Mouse (Mus musculus): ENCODE results near the gene Olfr92. TPM values are rescaled to one million over a fixed set of nuclear protein-coding genes. Genes with fewer than 3 reads are reported as not detected.

Gene Olfr92
- polyA plus RNA-seq, 1 experiment = not detected

DNA sequence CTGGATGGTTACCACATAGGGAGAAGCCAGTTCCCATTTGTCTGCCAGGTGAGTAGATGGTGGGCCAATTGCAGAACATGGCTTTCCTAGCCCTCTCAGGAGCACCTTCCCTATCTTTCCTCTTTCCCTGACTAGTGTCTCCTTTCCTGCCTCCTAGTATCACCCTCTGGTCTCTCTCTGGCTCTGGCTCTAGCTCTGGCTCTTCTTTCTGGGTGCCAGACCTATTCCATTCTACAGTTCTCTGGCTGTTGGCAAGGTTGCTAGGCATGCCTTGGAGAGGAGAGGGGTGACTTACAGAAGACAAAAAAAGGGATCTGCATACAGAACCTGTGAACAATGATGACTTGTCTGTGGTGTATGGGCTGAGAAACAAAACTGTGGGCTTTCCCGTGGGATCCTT lies 52.0 kb downstream of the Olfr92 start:
- peaks cover 40% of the 10 kb centered on the region for H3K4me1 ChIP-seq (ENCODE audit: control insufficient read depth, insufficient read depth, low read length)
- WGBS = 24% methylated on average over 1 of the region's 1 CpGs
- H3K27ac ChIP-seq (ENCODE audit: insufficient read depth, low read depth, low read length) = peak overlapping the region; percentile 17; the same call in 1 of the 2 replicates
- TF ChIP-seq POLR2A (IDR thresholded peaks at IDR 0.05; ENCODE audit: insufficient read depth, low read depth, low read length) = no peak
- no peak overlapping the region for H3K4me3 ChIP-seq (ENCODE audit: insufficient read depth, low read depth, low read length)

DNA sequence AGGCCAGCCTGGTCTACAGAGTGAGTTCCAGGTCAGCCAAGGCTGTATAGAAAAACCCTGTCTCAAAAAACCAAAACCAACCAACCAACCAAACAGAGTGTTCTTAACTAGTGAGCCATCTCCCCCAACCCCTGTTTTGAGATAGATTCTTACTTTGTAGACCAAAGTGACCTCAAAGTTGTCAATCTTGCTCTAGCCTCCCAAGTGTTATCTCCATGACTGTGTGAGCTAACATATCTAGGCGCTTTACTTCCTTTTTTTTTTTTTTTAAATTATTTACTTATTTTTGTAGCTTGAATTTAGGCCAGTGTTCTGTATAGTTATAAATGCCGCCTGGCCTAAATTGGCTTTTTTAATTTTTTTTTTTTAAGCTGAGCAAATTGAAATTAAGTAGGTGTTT lies 53.9 kb downstream of the Olfr92 start:
- WGBS = 97% methylated on average over 2 of the region's 2 CpGs

DNA sequence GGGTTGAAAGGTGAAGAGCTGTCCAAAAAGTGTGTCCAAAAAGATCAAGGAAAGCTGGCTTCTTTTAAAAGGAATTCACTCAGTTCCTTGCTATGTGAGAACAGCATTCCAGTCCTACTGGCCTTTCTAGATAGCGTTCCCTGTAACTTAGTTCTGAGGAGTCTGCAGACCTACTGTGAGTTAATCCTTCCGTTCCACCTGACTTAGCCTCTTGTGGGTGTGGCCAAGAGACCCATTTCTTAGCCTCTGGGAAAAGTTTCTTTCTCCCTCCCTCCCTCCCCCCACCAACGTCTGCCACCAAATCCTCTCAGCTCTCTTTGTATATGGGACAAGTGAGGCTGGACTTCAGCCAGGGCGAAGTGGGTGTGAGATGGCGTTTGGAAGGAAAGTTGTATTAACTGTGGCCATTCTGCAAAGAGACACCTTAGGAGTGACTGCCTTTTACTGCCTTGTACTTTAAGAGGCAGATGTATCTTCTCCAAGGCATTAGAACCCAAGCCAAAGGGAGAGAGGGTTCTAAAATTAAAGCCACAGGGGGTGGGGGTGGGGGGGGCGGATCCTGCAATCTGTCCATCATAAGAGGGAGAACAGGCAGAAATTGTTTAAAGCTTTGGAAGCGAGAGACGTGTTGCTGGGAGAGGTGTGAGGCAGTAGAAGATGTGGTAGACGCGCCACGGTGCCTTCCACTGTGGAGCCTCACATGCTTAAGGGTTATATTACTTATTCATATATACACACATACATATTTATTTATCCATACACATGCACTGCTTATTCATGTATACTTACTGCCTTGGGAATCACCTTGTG lies 56.0 kb downstream of the Olfr92 start:
- H3K27ac ChIP-seq (ENCODE audit: insufficient read depth, low read depth, low read length) = no peak overlapping the region
- WGBS = 52% methylated on average over 11 of the region's 11 CpGs
- peaks cover 27% of the 10 kb centered on the region for H3K4me1 ChIP-seq (ENCODE audit: control insufficient read depth, insufficient read depth, low read length)
- TF ChIP-seq CTCF (IDR thresholded peaks at IDR 0.05; ENCODE audit: insufficient read depth, low read depth, low read length) = no peak
- no peak for TF ChIP-seq POLR2A (IDR thresholded peaks at IDR 0.05; ENCODE audit: insufficient read depth, low read depth, low read length)
- no peak overlapping the region for H3K4me3 ChIP-seq (ENCODE audit: insufficient read depth, low read depth, low read length)

More for the DNA sequence above, 53.9 kb downstream of the Olfr92 start:
- H3K4me1 ChIP-seq (ENCODE audit: control insufficient read depth, insufficient read depth, low read length) = peaks cover 38% of the 10 kb centered on the region
- H3K27ac ChIP-seq (ENCODE audit: insufficient read depth, low read depth, low read length) = no peak overlapping the region
- no peak overlapping the region for H3K4me3 ChIP-seq (ENCODE audit: insufficient read depth, low read depth, low read length)
- no peak for TF ChIP-seq POLR2A (IDR thresholded peaks at IDR 0.05; ENCODE audit: insufficient read depth, low read depth, low read length)
- TF ChIP-seq CTCF (IDR thresholded peaks at IDR 0.05; ENCODE audit: insufficient read depth, low read depth, low read length) = no peak

DNA sequence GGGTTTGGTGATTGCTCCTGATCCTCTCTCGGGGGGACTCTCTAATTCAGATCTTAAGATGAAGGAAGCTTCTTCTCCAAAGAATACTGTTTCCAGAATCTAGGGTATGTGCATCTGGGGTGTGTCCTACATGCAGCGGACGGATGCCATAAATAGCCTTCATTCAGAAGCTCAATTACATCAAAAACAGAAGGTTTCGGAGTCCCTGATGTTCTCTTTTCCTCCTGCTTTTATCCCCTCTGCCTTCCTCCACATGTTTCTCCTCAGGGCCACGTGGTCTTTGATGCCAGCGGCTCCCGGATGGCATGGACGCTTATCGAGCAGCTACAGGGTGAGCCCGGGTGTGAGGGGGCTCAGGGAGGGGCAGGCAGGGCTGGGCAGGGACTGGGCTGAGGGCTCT lies 56.8 kb downstream of the Olfr92 start:
- TF ChIP-seq CTCF (IDR thresholded peaks at IDR 0.05; ENCODE audit: insufficient read depth, low read depth, low read length) (no peak), POLR2A (IDR thresholded peaks at IDR 0.05; ENCODE audit: insufficient read depth, low read depth, low read length) (no peak)
- Histone ChIP-seq H3K4me3 (ENCODE audit: insufficient read depth, low read depth, low read length) (no peak overlapping the region), H3K27ac (ENCODE audit: insufficient read depth, low read depth, low read length) (peak overlapping the region; percentile 83), H3K4me1 (ENCODE audit: control insufficient read depth, insufficient read depth, low read length) (peaks cover 22% of the 10 kb centered on the region)
- WGBS = 35% methylated on average over 10 of the region's 10 CpGs

DNA sequence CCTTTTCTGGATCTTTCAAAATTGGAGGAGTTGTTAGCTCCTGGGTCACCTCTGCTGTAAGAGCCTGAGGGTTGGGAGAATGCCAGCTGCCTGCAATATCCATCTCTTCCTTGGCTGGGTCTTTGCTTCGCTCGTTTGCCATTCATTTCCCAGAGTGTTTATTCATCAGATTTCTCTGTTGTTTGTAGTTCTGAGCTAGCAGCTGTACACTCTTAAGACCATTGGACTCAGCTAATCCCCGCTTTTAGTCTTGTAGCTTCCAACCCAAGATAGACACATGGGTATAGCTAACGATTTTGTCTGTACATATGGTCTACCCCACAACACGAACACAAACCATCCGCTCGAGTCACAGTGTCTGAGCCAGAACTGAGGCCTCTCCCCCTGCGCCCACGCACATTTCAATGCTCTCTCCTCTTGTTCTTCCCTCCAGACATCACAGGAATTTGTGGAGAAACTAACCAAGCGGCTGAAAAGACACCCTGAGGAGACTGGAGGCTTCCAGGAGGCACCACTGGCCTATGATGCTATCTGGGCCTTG lies 57.7 kb downstream of the Olfr92 start:
- 33% methylated on average over 10 of the region's 10 CpGs for WGBS
- no peak for TF ChIP-seq POLR2A (IDR thresholded peaks at IDR 0.05; ENCODE audit: insufficient read depth, low read depth, low read length)
- no peak overlapping the region; the same call in 1 of the 2 replicates for H3K4me3 ChIP-seq (ENCODE audit: insufficient read depth, low read depth, low read length)
- H3K4me1 ChIP-seq (ENCODE audit: control insufficient read depth, insufficient read depth, low read length) = peaks cover 15% of the 10 kb centered on the region
- peak overlapping the region; percentile 83 for H3K27ac ChIP-seq (ENCODE audit: insufficient read depth, low read depth, low read length)

DNA sequence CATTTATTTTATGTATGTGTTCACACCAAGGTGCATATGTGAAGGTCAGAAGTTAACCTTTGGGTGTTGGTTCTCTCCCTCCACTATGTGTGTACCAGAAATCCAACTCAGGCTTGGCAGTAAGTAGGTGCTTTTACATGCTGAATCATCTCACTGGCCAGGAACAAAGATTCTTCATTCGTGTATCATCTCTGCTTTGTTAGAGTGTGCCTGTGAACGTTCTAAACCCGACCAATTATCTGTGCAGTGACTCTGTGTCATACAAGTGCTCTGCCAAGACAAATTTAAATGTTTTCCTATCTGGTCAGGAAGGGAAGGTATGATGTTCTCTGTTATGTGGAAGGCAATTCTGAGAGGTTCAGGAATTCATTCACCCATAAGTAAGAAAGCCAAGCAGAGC lies 58.5 kb downstream of the Olfr92 start:
- Histone ChIP-seq H3K4me1 (ENCODE audit: control insufficient read depth, insufficient read depth, low read length) (peaks cover 14% of the 10 kb centered on the region), H3K4me3 (ENCODE audit: insufficient read depth, low read depth, low read length) (no peak overlapping the region), H3K27ac (ENCODE audit: insufficient read depth, low read depth, low read length) (peak overlapping the region; percentile 83; the same call in 1 of the 2 replicates)
- TF ChIP-seq CTCF (IDR thresholded peaks at IDR 0.05; ENCODE audit: insufficient read depth, low read depth, low read length) (no peak), POLR2A (IDR thresholded peaks at IDR 0.05; ENCODE audit: insufficient read depth, low read depth, low read length) (no peak)
- WGBS = 22% methylated on average over 3 of the region's 3 CpGs

Other genes with a start within 250 kb of the Olfr92 start
- not detected in 2 replicates for gene Trim40, start 230.0 kb downstream of the Olfr92 start, polyA plus RNA-seq (2012; ENCODE audit: insufficient read depth, insufficient read length, low replicate concordance, missing spikeins)
- gene Trim31, start 222.0 kb downstream of the Olfr92 start, polyA plus RNA-seq (2012; ENCODE audit: insufficient read depth, insufficient read length, low replicate concordance, missing spikeins) = not detected in 2 replicates
- gene Rnf39, start 177.2 kb downstream of the Olfr92 start, polyA plus RNA-seq (2012; ENCODE audit: insufficient read depth, insufficient read length, low replicate concordance, missing spikeins) = not detected in 2 replicates
- not detected in 2 replicates for gene Ppp1r11, start 168.3 kb downstream of the Olfr92 start, polyA plus RNA-seq (2012; ENCODE audit: insufficient read depth, insufficient read length, low replicate concordance, missing spikeins)
- not detected in 2 replicates for gene Znrd1, start 161.5 kb downstream of the Olfr92 start, polyA plus RNA-seq (2012; ENCODE audit: insufficient read depth, insufficient read length, low replicate concordance, missing spikeins)
- gene Znrd1as, start 161.5 kb downstream of the Olfr92 start, polyA plus RNA-seq (2012; ENCODE audit: insufficient read depth, insufficient read length, low replicate concordance, missing spikeins) = not detected in 2 replicates
- not detected in 2 replicates for gene 2410137M14Rik, start 138.9 kb downstream of the Olfr92 start, polyA plus RNA-seq (2012; ENCODE audit: insufficient read depth, insufficient read length, low replicate concordance, missing spikeins)
- gene H2-M5, start 130.6 kb downstream of the Olfr92 start, polyA plus RNA-seq (2012; ENCODE audit: insufficient read depth, insufficient read length, low replicate concordance, missing spikeins) = not detected in 2 replicates
- not detected in 2 replicates for gene Zfp57, start 118.9 kb downstream of the Olfr92 start, polyA plus RNA-seq (2012; ENCODE audit: insufficient read depth, insufficient read length, low replicate concordance, missing spikeins)
- gene Mog, start 96.7 kb downstream of the Olfr92 start, polyA plus RNA-seq (2012; ENCODE audit: insufficient read depth, insufficient read length, low replicate concordance, missing spikeins) = not detected in 2 replicates
- 220 and 221 TPM in 2 replicates for gene Gabbr1, start 74.1 kb downstream of the Olfr92 start, polyA plus RNA-seq (2012; ENCODE audit: insufficient read depth, insufficient read length, low replicate concordance, missing spikeins)
- not detected in 2 replicates for gene Olfr90, start 31.6 kb downstream of the Olfr92 start, polyA plus RNA-seq (2012; ENCODE audit: insufficient read depth, insufficient read length, low replicate concordance, missing spikeins)
- not detected in 2 replicates for gene Olfr91, start 21.8 kb downstream of the Olfr92 start, polyA plus RNA-seq (2012; ENCODE audit: insufficient read depth, insufficient read length, low replicate concordance, missing spikeins)
- not detected in 2 replicates for gene Olfr93, start 41.4 kb upstream of the Olfr92 start, polyA plus RNA-seq (2012; ENCODE audit: insufficient read depth, insufficient read length, low replicate concordance, missing spikeins)
- gene Ubd, start 73.8 kb upstream of the Olfr92 start, polyA plus RNA-seq (2012; ENCODE audit: insufficient read depth, insufficient read length, low replicate concordance, missing spikeins) = not detected in 2 replicates
- not detected in 2 replicates for gene Olfr94, start 80.9 kb upstream of the Olfr92 start, polyA plus RNA-seq (2012; ENCODE audit: insufficient read depth, insufficient read length, low replicate concordance, missing spikeins)
- not detected in 2 replicates for gene Olfr95, start 93.0 kb upstream of the Olfr92 start, polyA plus RNA-seq (2012; ENCODE audit: insufficient read depth, insufficient read length, low replicate concordance, missing spikeins)
- not detected in 2 replicates for gene Olfr96, start 100.1 kb upstream of the Olfr92 start, polyA plus RNA-seq (2012; ENCODE audit: insufficient read depth, insufficient read length, low replicate concordance, missing spikeins)
- gene Olfr97, start 117.2 kb upstream of the Olfr92 start, polyA plus RNA-seq (2012; ENCODE audit: insufficient read depth, insufficient read length, low replicate concordance, missing spikeins) = not detected in 2 replicates
- not detected in 2 replicates for gene Olfr98, start 143.7 kb upstream of the Olfr92 start, polyA plus RNA-seq (2012; ENCODE audit: insufficient read depth, insufficient read length, low replicate concordance, missing spikeins)
- gene H2-M3, start 150.1 kb upstream of the Olfr92 start, polyA plus RNA-seq (2012; ENCODE audit: insufficient read depth, insufficient read length, low replicate concordance, missing spikeins) = not detected in 2 replicates
- not detected in 2 replicates for gene Olfr99, start 163.4 kb upstream of the Olfr92 start, polyA plus RNA-seq (2012; ENCODE audit: insufficient read depth, insufficient read length, low replicate concordance, missing spikeins)
- gene Olfr101, start 184.2 kb upstream of the Olfr92 start, polyA plus RNA-seq (2012; ENCODE audit: insufficient read depth, insufficient read length, low replicate concordance, missing spikeins) = not detected in 2 replicates
- not detected in 2 replicates for gene Olfr102, start 197.0 kb upstream of the Olfr92 start, polyA plus RNA-seq (2012; ENCODE audit: insufficient read depth, insufficient read length, low replicate concordance, missing spikeins)
- gene Olfr103, start 219.6 kb upstream of the Olfr92 start, polyA plus RNA-seq (2012; ENCODE audit: insufficient read depth, insufficient read length, low replicate concordance, missing spikeins) = not detected in 2 replicates
- gene Olfr104-ps, start 239.5 kb upstream of the Olfr92 start, polyA plus RNA-seq (2012; ENCODE audit: insufficient read depth, insufficient read length, low replicate concordance, missing spikeins) = not detected in 2 replicates